Mouse (Mus musculus): ENCODE measurements around the gene Sik3. TPM values are rescaled to one million over a fixed set of nuclear protein-coding genes. Genes with fewer than 3 reads are reported as not detected.

The Sik3 gene
- 12.0 and 12.6 TPM in 2 replicates for polyA plus RNA-seq (2016; fragmentation: Nextera tagmentation; extraction: Ambion mirVana)

GRCm38 (mm10) chr9:46012091-46013008 is at the start of gene Sik3, which contains the start of gene Pafah1b2:
TSS of gene Sik3 (plus strand) at chr9:46012820.
TSS of gene Pafah1b2 (minus strand) at chr9:46012690.
- no peaks in the 10 kb centered on the region for H3K27me3 ChIP-seq
- peak within 1 kb of the TSS; percentile 86 for H3K4me2 ChIP-seq
- H3K9ac ChIP-seq (replicated peaks) = peak within 1 kb of the TSS; percentile 97
- no peaks in the 10 kb centered on the region for H3K9me3 ChIP-seq
- no peaks in the 10 kb centered on the region for H3K36me3 ChIP-seq
- ATAC-seq (ENCODE audit: insufficient number of reproducible peaks, insufficient read depth, low FRiP score, low TSS enrichment, low read depth) = peak; percentile 68
- WGBS = 4% methylated on average over 34 of the region's 78 CpGs
- H3K4me3 ChIP-seq (replicated peaks) = peak within 1 kb of the TSS; percentile 96
- peak within 1 kb of the TSS; percentile 88 for H3K27ac ChIP-seq
- H3K4me1 ChIP-seq (replicated peaks) = peaks cover 47% of the 10 kb centered on the region

- no peak overlapping the region for H3K27ac ChIP-seq
- WGBS = 93% methylated on average over 6 of the region's 6 CpGs
- H3K4me2 ChIP-seq = no peak overlapping the region
- no peak overlapping the region for H3K9ac ChIP-seq (replicated peaks)
- peaks cover 7% of the 10 kb centered on the region; the same call in 1 of the 2 replicates for H3K4me1 ChIP-seq (replicated peaks)
- H3K27me3 ChIP-seq = no peaks in the 10 kb centered on the region
- no peaks in the 10 kb centered on the region for H3K9me3 ChIP-seq
- ATAC-seq (ENCODE audit: insufficient number of reproducible peaks, insufficient read depth, low FRiP score, low TSS enrichment, low read depth) = no peak
- H3K4me3 ChIP-seq (replicated peaks) = no peak overlapping the region
- H3K36me3 ChIP-seq = peaks cover 83% of the 10 kb centered on the region
Observed at GRCm38 (mm10) chr9:45963577-45963976, 49.0 kb upstream of the Sik3 start.

GRCm38 (mm10) chr9:45976884-45977283 is 35.7 kb upstream of the Sik3 start:
- Histone ChIP-seq H3K27me3 (no peaks in the 10 kb centered on the region), H3K4me2 (no peak overlapping the region), H3K4me1 (replicated peaks) (peaks cover 16% of the 10 kb centered on the region; the same call in 1 of the 2 replicates), H3K9me3 (no peaks in the 10 kb centered on the region), H3K9ac (replicated peaks) (no peak overlapping the region), H3K27ac (no peak overlapping the region), H3K4me3 (replicated peaks) (no peak overlapping the region), H3K36me3 (peaks cover 43% of the 10 kb centered on the region)
- ATAC-seq (ENCODE audit: insufficient number of reproducible peaks, insufficient read depth, low FRiP score, low TSS enrichment, low read depth) = no peak
- 94% methylated on average over 2 of the region's 2 CpGs for WGBS

- no peak overlapping the region for H3K4me3 ChIP-seq (replicated peaks)
- WGBS = 92% methylated on average over 2 of the region's 2 CpGs
- no peak overlapping the region for H3K9ac ChIP-seq (replicated peaks)
- H3K4me2 ChIP-seq = no peak overlapping the region
- no peak overlapping the region for H3K27ac ChIP-seq
- H3K9me3 ChIP-seq = no peaks in the 10 kb centered on the region
- peaks cover 33% of the 10 kb centered on the region for H3K4me1 ChIP-seq (replicated peaks)
- no peaks in the 10 kb centered on the region for H3K27me3 ChIP-seq
- ATAC-seq (ENCODE audit: insufficient number of reproducible peaks, insufficient read depth, low FRiP score, low TSS enrichment, low read depth) = no peak
- H3K36me3 ChIP-seq = peaks cover 29% of the 10 kb centered on the region
Observed at GRCm38 (mm10) chr9:45979778-45980177, 32.8 kb upstream of the Sik3 start.

- Histone ChIP-seq H3K4me2 (no peak overlapping the region), H3K4me1 (replicated peaks) (peaks cover 33% of the 10 kb centered on the region), H3K27ac (no peak overlapping the region), H3K9me3 (no peaks in the 10 kb centered on the region), H3K9ac (replicated peaks) (no peak overlapping the region), H3K36me3 (peaks cover 22% of the 10 kb centered on the region), H3K27me3 (no peaks in the 10 kb centered on the region), H3K4me3 (replicated peaks) (no peak overlapping the region)
- no peak for ATAC-seq (ENCODE audit: insufficient number of reproducible peaks, insufficient read depth, low FRiP score, low TSS enrichment, low read depth)
- 91% methylated on average over 1 of the region's 1 CpGs for WGBS
Observed at GRCm38 (mm10) chr9:45980611-45981010, 32.0 kb upstream of the Sik3 start.

- H3K27ac ChIP-seq = no peak overlapping the region
- H3K4me1 ChIP-seq (replicated peaks) = peaks cover 33% of the 10 kb centered on the region
- no peak overlapping the region for H3K4me2 ChIP-seq
- H3K9me3 ChIP-seq = no peaks in the 10 kb centered on the region
- peaks cover 17% of the 10 kb centered on the region for H3K36me3 ChIP-seq
- no peak overlapping the region for H3K9ac ChIP-seq (replicated peaks)
- ATAC-seq (ENCODE audit: insufficient number of reproducible peaks, insufficient read depth, low FRiP score, low TSS enrichment, low read depth) = no peak
- H3K27me3 ChIP-seq = no peaks in the 10 kb centered on the region
- no peak overlapping the region for H3K4me3 ChIP-seq (replicated peaks)
Observed at GRCm38 (mm10) chr9:45981331-45981730, 31.3 kb upstream of the Sik3 start.

GRCm38 (mm10) chr9:45983676-45984408 is 28.8 kb upstream of the Sik3 start:
- Histone ChIP-seq H3K4me1 (replicated peaks) (peaks cover 27% of the 10 kb centered on the region), H3K36me3 (peaks cover 13% of the 10 kb centered on the region), H3K9ac (replicated peaks) (peak overlapping the region; percentile 98), H3K27me3 (no peaks in the 10 kb centered on the region), H3K27ac (peak overlapping the region; percentile 92), H3K4me3 (replicated peaks) (peak overlapping the region; percentile 95), H3K4me2 (peak overlapping the region; percentile 87), H3K9me3 (no peaks in the 10 kb centered on the region)
- ATAC-seq (ENCODE audit: insufficient number of reproducible peaks, insufficient read depth, low FRiP score, low TSS enrichment, low read depth) = no peak
- under 1% methylated on average over 23 of the region's 23 CpGs for WGBS

GRCm38 (mm10) chr9:45984409-45985228 is 28.0 kb upstream of the Sik3 start:
- peak; percentile 89 for ATAC-seq (ENCODE audit: insufficient number of reproducible peaks, insufficient read depth, low FRiP score, low TSS enrichment, low read depth)
- H3K4me3 ChIP-seq (replicated peaks) = peak overlapping the region; percentile 95

GRCm38 (mm10) chr9:45985229-45985567 is 27.4 kb upstream of the Sik3 start:
- peaks cover 13% of the 10 kb centered on the region for H3K36me3 ChIP-seq
- H3K4me3 ChIP-seq (replicated peaks) = peak overlapping the region; percentile 95
- 1% methylated on average over 4 of the region's 4 CpGs for WGBS
- H3K4me2 ChIP-seq = peak overlapping the region; percentile 87
- peaks cover 27% of the 10 kb centered on the region for H3K4me1 ChIP-seq (replicated peaks)
- ATAC-seq (ENCODE audit: insufficient number of reproducible peaks, insufficient read depth, low FRiP score, low TSS enrichment, low read depth) = peak; percentile 35; the same call in 1 of the 2 replicates
- H3K27me3 ChIP-seq = no peaks in the 10 kb centered on the region
- H3K9ac ChIP-seq (replicated peaks) = peak overlapping the region; percentile 98
- no peaks in the 10 kb centered on the region for H3K9me3 ChIP-seq
- peak overlapping the region; percentile 92 for H3K27ac ChIP-seq

More at GRCm38 (mm10) chr9:45984409-45985228, 28.0 kb upstream of the Sik3 start:
- Histone ChIP-seq H3K9ac (replicated peaks) (peak overlapping the region; percentile 98), H3K27ac (peak overlapping the region; percentile 92), H3K9me3 (no peaks in the 10 kb centered on the region), H3K27me3 (no peaks in the 10 kb centered on the region), H3K36me3 (peaks cover 13% of the 10 kb centered on the region), H3K4me1 (replicated peaks) (peaks cover 27% of the 10 kb centered on the region), H3K4me2 (peak overlapping the region; percentile 87)
- WGBS = under 1% methylated on average over 58 of the region's 76 CpGs

GRCm38 (mm10) chr9:45999009-45999408 is 13.6 kb upstream of the Sik3 start:
- ATAC-seq (ENCODE audit: insufficient number of reproducible peaks, insufficient read depth, low FRiP score, low TSS enrichment, low read depth) = no peak
- H3K4me2 ChIP-seq = no peak overlapping the region
- no peak overlapping the region for H3K27ac ChIP-seq
- no peaks in the 10 kb centered on the region for H3K27me3 ChIP-seq
- H3K36me3 ChIP-seq = no peaks in the 10 kb centered on the region
- no peaks in the 10 kb centered on the region for H3K9me3 ChIP-seq
- 80% methylated on average over 4 of the region's 4 CpGs for WGBS
- peaks cover 3% of the 10 kb centered on the region; the same call in 1 of the 2 replicates for H3K4me1 ChIP-seq (replicated peaks)
- H3K9ac ChIP-seq (replicated peaks) = no peak overlapping the region
- no peak overlapping the region for H3K4me3 ChIP-seq (replicated peaks)
